Mouse (Mus musculus) stomach, embryonic 15.5 days (tissue): Measurements from ENCODE around the gene Zkscan16. TPM values are rescaled to one million over a fixed set of nuclear protein-coding genes. Genes with fewer than 3 reads are reported as not detected.

Experiments
- ATAC-seq: fragments of 200-750 bp; cut with Nextera tagmentation; 2 replicates; pipeline ENCODE4 v1.8.0; 2017; ENCODE audit warnings: low read depth, moderate number of reproducible peaks, moderate TSS enrichment; ENCODE audit not compliant: insufficient read depth, low FRiP score
- H3K27ac ChIP-seq: fragments of 300-500 bp; sonication (generic); 2 replicates; pipeline ENCODE4 v1.5.1; 2015; ENCODE audit warnings: mild to moderate bottlenecking, inconsistent platforms
- H3K27me3 ChIP-seq: fragments of 300-500 bp; sonication (generic); replicated peaks from 2 replicates; pipeline ENCODE4 v1.6.1; 2015; ENCODE audit warnings: inconsistent platforms
- H3K36me3 ChIP-seq: fragments of 300-500 bp; sonication (generic); 2 replicates; pipeline ENCODE4 v1.6.1; 2015; ENCODE audit warnings: inconsistent platforms
- H3K4me1 ChIP-seq: fragments of 300-500 bp; sonication (generic); 2 replicates; pipeline ENCODE4 v1.6.1; 2015; ENCODE audit warnings: inconsistent platforms
- H3K4me2 ChIP-seq: fragments of 300-500 bp; sonication (generic); 2 replicates; pipeline ENCODE4 v1.6.1; 2015; ENCODE audit warnings: mild to moderate bottlenecking, inconsistent platforms
- H3K4me3 ChIP-seq: fragments of 300-500 bp; sonication (generic); replicated peaks from 2 replicates; pipeline ENCODE4 v1.5.1; 2015; ENCODE audit warnings: inconsistent platforms
- H3K9ac ChIP-seq: fragments of 300-500 bp; sonication (generic); 2 replicates; pipeline ENCODE4 v1.6.1; 2015; ENCODE audit warnings: inconsistent platforms
- H3K9me3 ChIP-seq: fragments of 300-500 bp; sonication (generic); 2 replicates; pipeline ENCODE4 v1.6.1; 2016; ENCODE audit warnings: inconsistent platforms
- WGBS: fragments of 180-500 bp; shearing (Covaris S2); methylation state at CpG from one replicate; pipeline ENCODE4 v1.1.7; 2015; 5-methylcytosine and 5-hydroxymethylcytosine counted together
- polyA plus RNA-seq: library from polyadenylated mRNA; unstranded; fragments of >200 nt; fragmentation: Nextera tagmentation; extraction: Ambion mirVana; gene quantifications from 2 replicates; pipeline ENCODE4 v1.2.1, GENCODE M21; 2015

Zkscan16 gene
- polyA plus RNA-seq, 1 experiment from 2014 or later = 0.62 TPM

- H3K27me3 ChIP-seq = no peaks in the 10 kb centered on the region
- no peak overlapping the region for H3K4me2 ChIP-seq
- H3K9ac ChIP-seq = no peak overlapping the region
- no peak overlapping the region for H3K27ac ChIP-seq
- H3K4me3 ChIP-seq = no peak overlapping the region
- no peaks in the 10 kb centered on the region for H3K36me3 ChIP-seq
- peaks cover 4% of the 10 kb centered on the region; the same call in 1 of the 2 replicates for H3K4me1 ChIP-seq
- 76% methylated on average over 8 of the region's 8 CpGs for whole genome bisulfite sequencing
- no peak for ATAC-seq
- H3K9me3 ChIP-seq = no peaks in the 10 kb centered on the region
Observed at GRCm38 (mm10) chr4:58915081-58915826, 28.2 kb upstream of the Zkscan16 start.

- ATAC-seq = no peak
- H3K4me3 ChIP-seq = no peak overlapping the region
- H3K9me3 ChIP-seq = no peaks in the 10 kb centered on the region
- no peak overlapping the region for H3K27ac ChIP-seq
- no peaks in the 10 kb centered on the region for H3K36me3 ChIP-seq
- 60% methylated on average over 2 of the region's 2 CpGs for WGBS
- H3K4me1 ChIP-seq = no peaks in the 10 kb centered on the region
- no peak overlapping the region for H3K4me2 ChIP-seq
- H3K9ac ChIP-seq = no peak overlapping the region
- no peaks in the 10 kb centered on the region for H3K27me3 ChIP-seq
Observed at GRCm38 (mm10) chr4:58923933-58924332, 19.5 kb upstream of the Zkscan16 start.

GRCm38 (mm10) chr4:58925664-58926063, 17.8 kb upstream of the Zkscan16 start:
- Histone ChIP-seq H3K9ac (no peak overlapping the region), H3K4me2 (peak overlapping the region; percentile 16; the same call in 1 of the 2 replicates), H3K27ac (0 out of 2 replicates have a peak overlapping the region, but pooled peaks have one; percentile 16), H3K27me3 (no peaks in the 10 kb centered on the region), H3K9me3 (no peaks in the 10 kb centered on the region), H3K4me1 (no peaks in the 10 kb centered on the region), H3K36me3 (no peaks in the 10 kb centered on the region), H3K4me3 (no peak overlapping the region)
- 33% methylated on average over 5 of the region's 5 CpGs for WGBS
- ATAC-seq = peak; percentile 53; the same call in 1 of the 2 replicates

GRCm38 (mm10) chr4:58926120-58926519, 17.3 kb upstream of the Zkscan16 start:
- Histone ChIP-seq H3K4me2 (peak overlapping the region; percentile 16; the same call in 1 of the 2 replicates), H3K9ac (no peak overlapping the region), H3K9me3 (no peaks in the 10 kb centered on the region), H3K36me3 (no peaks in the 10 kb centered on the region), H3K4me3 (no peak overlapping the region), H3K27ac (no peak overlapping the region), H3K4me1 (no peaks in the 10 kb centered on the region), H3K27me3 (no peaks in the 10 kb centered on the region)
- 33% methylated on average over 2 of the region's 2 CpGs for WGBS
- ATAC-seq = peak; percentile 47; the same call in 1 of the 2 replicates

- Histone ChIP-seq H3K36me3 (no peaks in the 10 kb centered on the region), H3K27ac (no peak overlapping the region), H3K4me1 (no peaks in the 10 kb centered on the region), H3K9ac (no peak overlapping the region), H3K4me3 (no peak overlapping the region), H3K27me3 (no peaks in the 10 kb centered on the region), H3K4me2 (no peak overlapping the region), H3K9me3 (no peaks in the 10 kb centered on the region)
- ATAC-seq = no peak
- 70% methylated on average over 3 of the region's 3 CpGs for WGBS
Observed at GRCm38 (mm10) chr4:58927661-58928060, 15.8 kb upstream of the Zkscan16 start.

- Histone ChIP-seq H3K9ac (no peak overlapping the region), H3K4me2 (no peak overlapping the region), H3K27ac (no peak overlapping the region), H3K4me3 (no peak overlapping the region), H3K27me3 (no peaks in the 10 kb centered on the region), H3K9me3 (no peaks in the 10 kb centered on the region), H3K4me1 (no peaks in the 10 kb centered on the region), H3K36me3 (no peaks in the 10 kb centered on the region)
- ATAC-seq = no peak
- 69% methylated on average over 6 of the region's 6 CpGs for WGBS
Observed at GRCm38 (mm10) chr4:58932541-58932940, 10.9 kb upstream of the Zkscan16 start.

GRCm38 (mm10) chr4:58934308-58934707, 9.1 kb upstream of the Zkscan16 start:
- Histone ChIP-seq H3K27ac (no peak overlapping the region), H3K4me3 (no peak overlapping the region), H3K27me3 (no peaks in the 10 kb centered on the region), H3K9me3 (no peaks in the 10 kb centered on the region), H3K4me1 (no peaks in the 10 kb centered on the region), H3K9ac (no peak overlapping the region), H3K4me2 (no peak overlapping the region), H3K36me3 (no peaks in the 10 kb centered on the region)
- no peak for ATAC-seq
- WGBS = 81% methylated on average over 4 of the region's 4 CpGs

GRCm38 (mm10) chr4:58934746-58935476, 8.5 kb upstream of the Zkscan16 start:
- Histone ChIP-seq H3K36me3 (no peaks in the 10 kb centered on the region), H3K9ac (no peak overlapping the region), H3K27me3 (no peaks in the 10 kb centered on the region), H3K4me1 (no peaks in the 10 kb centered on the region), H3K9me3 (no peaks in the 10 kb centered on the region), H3K4me2 (0 out of 2 replicates have a peak overlapping the region, but pooled peaks have one; percentile 2), H3K27ac (no peak overlapping the region), H3K4me3 (no peak overlapping the region)
- peak; percentile 68; the same call in 1 of the 2 replicates for ATAC-seq
- WGBS = 30% methylated on average over 15 of the region's 15 CpGs

- Histone ChIP-seq H3K36me3 (no peaks in the 10 kb centered on the region), H3K9ac (no peak overlapping the region), H3K27ac (no peak overlapping the region), H3K4me3 (no peak overlapping the region), H3K4me1 (no peaks in the 10 kb centered on the region), H3K27me3 (no peaks in the 10 kb centered on the region), H3K9me3 (no peaks in the 10 kb centered on the region), H3K4me2 (no peak overlapping the region)
- no peak for ATAC-seq
- 71% methylated on average over 3 of the region's 3 CpGs for WGBS
Observed at GRCm38 (mm10) chr4:58935846-58936245, 7.6 kb upstream of the Zkscan16 start.

GRCm38 (mm10) chr4:58941638-58942037, 1.8 kb upstream of the Zkscan16 start:
- Histone ChIP-seq H3K9me3 (no peaks in the 10 kb centered on the region), H3K9ac (no peak overlapping the region), H3K4me1 (peaks cover 4% of the 10 kb centered on the region; the same call in 1 of the 2 replicates), H3K27ac (no peak overlapping the region), H3K27me3 (no peaks in the 10 kb centered on the region), H3K4me3 (no peak overlapping the region), H3K36me3 (no peaks in the 10 kb centered on the region), H3K4me2 (no peak overlapping the region)
- ATAC-seq = no peak

- no peaks in the 10 kb centered on the region for H3K27me3 ChIP-seq
- no peak overlapping the region for H3K27ac ChIP-seq
- ATAC-seq = no peak
- peak overlapping the region; percentile 82 for H3K4me2 ChIP-seq
- H3K4me1 ChIP-seq = peaks cover 4% of the 10 kb centered on the region; the same call in 1 of the 2 replicates
- whole genome bisulfite sequencing = 80% methylated on average over 4 of the region's 4 CpGs
- no peaks in the 10 kb centered on the region for H3K9me3 ChIP-seq
- H3K9ac ChIP-seq = no peak overlapping the region; the same call in 1 of the 2 replicates
- no peaks in the 10 kb centered on the region for H3K36me3 ChIP-seq
- peak overlapping the region; percentile 70 for H3K4me3 ChIP-seq
Observed at GRCm38 (mm10) chr4:58942942-58943341, 486 bp upstream of the Zkscan16 start.

- 15% methylated on average over 6 of the region's 6 CpGs for WGBS
- no peak overlapping the region for H3K27ac ChIP-seq
- ATAC-seq = no peak
Observed at GRCm38 (mm10) chr4:58944206-58944553, 752 bp downstream of the Zkscan16 start.

More at GRCm38 (mm10) chr4:58944206-58944553, 752 bp downstream of the Zkscan16 start:
- H3K9ac ChIP-seq = peak overlapping the region; percentile 44; the same call in 1 of the 2 replicates
- H3K36me3 ChIP-seq = no peaks in the 10 kb centered on the region
- H3K9me3 ChIP-seq = no peaks in the 10 kb centered on the region
- H3K4me3 ChIP-seq = peak overlapping the region; percentile 70
- H3K4me1 ChIP-seq = peaks cover 4% of the 10 kb centered on the region; the same call in 1 of the 2 replicates
- no peaks in the 10 kb centered on the region for H3K27me3 ChIP-seq
- peak overlapping the region; percentile 82 for H3K4me2 ChIP-seq
